Mouse (Mus musculus) B cell, adult 2 months (primary cell): ENCODE results near the gene Olfr777.
"Not testable (repeated sequence)": the region's sequence is repeated elsewhere in the genome, so short reads cannot be mapped to it uniquely, and the experiment has no call there.

Experiments used
- DNase-seq, 2 experiments: peaks; one replicate each; pipeline ENCODE4 v3.0.0; 2022

Olfr777 gene

GRCm38 (mm10) chr10:129271081-129271535 is at the start of gene Olfr777:
Gene Olfr777, minus strand, starts transcription at chr10:129271485.
- DNase-seq, result no peak

GRCm38 (mm10) chr10:129317817-129318216 is 46.5 kb upstream of the Olfr777 start, which contains the start of gene Olfr780:
Gene Olfr780, plus strand, starts transcription at chr10:129318117.
- no peak for DNase-seq

GRCm38 (mm10) chr10:129313521-129313920 is 42.2 kb upstream of the Olfr777 start:
- not testable (repeated sequence) for DNase-seq

- DNase-seq, result not testable (repeated sequence)
These were observed 41.7 kb upstream of the Olfr777 start for GRCm38 (mm10) chr10:129312973-129313372.

GRCm38 (mm10) chr10:129258827-129259226 is 12.5 kb downstream of the Olfr777 start, which contains the start of gene Olfr776:
Gene Olfr776, plus strand, starts transcription at chr10:129259127.
- DNase-seq, result no peak

- no peak for DNase-seq
These were observed 23.2 kb downstream of the Olfr777 start, which contains the start of gene Olfr775 for GRCm38 (mm10) chr10:129248112-129248511. Gene Olfr775, plus strand, starts transcription at chr10:129248412.

- no peak for DNase-seq
These were observed 35.4 kb downstream of the Olfr777 start, which contains the start of gene Olfr774 for GRCm38 (mm10) chr10:129235904-129236303. Gene Olfr774, plus strand, starts transcription at chr10:129236204.

GRCm38 (mm10) chr10:129230737-129231136 is 40.5 kb downstream of the Olfr777 start:
- no peak for DNase-seq
